Mouse (Mus musculus): Measurements from ENCODE around the gene Plcl2.

Plcl2 gene

GRCm38 (mm10) chr17:50499091-50499790 lies 10.0 kb upstream of the Plcl2 start:
- DNase-seq (ENCODE audit: low spot score in 2 of 2), result no peak

GRCm38 (mm10) chr17:50500806-50501205 lies 8.4 kb upstream of the Plcl2 start:
- no peak for DNase-seq (ENCODE audit: low spot score in 2 of 2)

GRCm38 (mm10) chr17:50503075-50503474 lies 6.1 kb upstream of the Plcl2 start:
- DNase-seq (ENCODE audit: low spot score in 2 of 2), result no peak

- no peak for DNase-seq (ENCODE audit: low spot score in 2 of 2)
Observed at GRCm38 (mm10) chr17:50504070-50504846, 4.9 kb upstream of the Plcl2 start.

- no peak for DNase-seq (ENCODE audit: low spot score in 2 of 2)
Observed at GRCm38 (mm10) chr17:50505910-50506634, 3.1 kb upstream of the Plcl2 start.

GRCm38 (mm10) chr17:50506861-50507321 lies 2.3 kb upstream of the Plcl2 start:
- no peak for DNase-seq (ENCODE audit: low spot score in 2 of 2)

- no peak for DNase-seq (ENCODE audit: low spot score in 2 of 2)
Observed at GRCm38 (mm10) chr17:50508055-50508774, 988 bp upstream of the Plcl2 start.

GRCm38 (mm10) chr17:50508775-50509250 lies 390 bp upstream of the Plcl2 start:
- DNase-seq (ENCODE audit: low spot score in 2 of 2), result peak; percentile 38 to 53

GRCm38 (mm10) chr17:50510279-50510678 lies 1.1 kb downstream of the Plcl2 start:
- DNase-seq (ENCODE audit: low spot score in 2 of 2), result no peak

GRCm38 (mm10) chr17:50510741-50511140 lies 1.5 kb downstream of the Plcl2 start:
- DNase-seq (ENCODE audit: low spot score in 2 of 2), result no peak

- no peak for DNase-seq (ENCODE audit: low spot score in 2 of 2)
Observed at GRCm38 (mm10) chr17:50512222-50512621, 3.0 kb downstream of the Plcl2 start.

- DNase-seq (ENCODE audit: low spot score in 2 of 2), result no peak
Observed at GRCm38 (mm10) chr17:50512841-50513240, 3.6 kb downstream of the Plcl2 start.

GRCm38 (mm10) chr17:50513376-50513775 lies 4.2 kb downstream of the Plcl2 start:
- DNase-seq (ENCODE audit: low spot score in 2 of 2), result no peak

GRCm38 (mm10) chr17:50514012-50514411 lies 4.8 kb downstream of the Plcl2 start:
- no peak for DNase-seq (ENCODE audit: low spot score in 2 of 2)

GRCm38 (mm10) chr17:50515926-50516325 lies 6.7 kb downstream of the Plcl2 start:
- DNase-seq (ENCODE audit: low spot score in 2 of 2), result no peak

- no peak for DNase-seq (ENCODE audit: low spot score in 2 of 2)
Observed at GRCm38 (mm10) chr17:50517781-50518415, 8.7 kb downstream of the Plcl2 start.

GRCm38 (mm10) chr17:50519588-50519987 lies 10.4 kb downstream of the Plcl2 start:
- no peak for DNase-seq (ENCODE audit: low spot score in 2 of 2)

GRCm38 (mm10) chr17:50522473-50523083 lies 13.4 kb downstream of the Plcl2 start:
- no peak for DNase-seq (ENCODE audit: low spot score in 2 of 2)

GRCm38 (mm10) chr17:50524970-50525369 lies 15.8 kb downstream of the Plcl2 start:
- peak; percentile 46 to 54 for DNase-seq (ENCODE audit: low spot score in 2 of 2)

GRCm38 (mm10) chr17:50525821-50526220 lies 16.6 kb downstream of the Plcl2 start:
- no peak for DNase-seq (ENCODE audit: low spot score in 2 of 2)

- DNase-seq (ENCODE audit: low spot score in 2 of 2), result no peak
Observed at GRCm38 (mm10) chr17:50530089-50530488, 20.9 kb downstream of the Plcl2 start.

Measured in right cerebral cortex, postnatal 36 days (tissue).